Mouse (Mus musculus): ENCODE measurements at regions not wholly inside any gene's neighbourhood (a gene's known extent, or its start where the extent isn't known, plus 50 kb on each side); places are given as distances from the start of the nearest gene placed in this dataset.

DNA sequence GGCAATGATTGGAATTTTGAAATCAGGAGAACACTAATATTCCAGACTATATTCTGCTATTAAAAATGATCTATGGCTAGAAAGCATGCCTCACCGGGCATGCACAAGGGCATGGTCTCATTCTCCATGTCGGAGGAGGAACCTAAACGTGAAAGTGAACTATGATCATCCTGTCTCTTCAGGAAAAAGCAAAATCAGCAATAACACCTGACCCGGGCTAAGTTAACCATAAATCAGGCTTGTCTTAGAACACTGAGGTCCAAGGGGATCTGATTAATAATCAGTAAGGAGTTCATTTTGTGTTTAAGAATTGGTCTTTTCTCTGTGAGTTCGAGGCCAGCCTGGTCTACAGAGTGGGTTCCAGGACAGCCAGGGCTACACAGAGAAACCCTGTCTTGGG is 119.7 kb upstream of the Jarid2 start:
- no peak for DNase-seq

- DNase-seq = no peak
Measured at GRCm38 (mm10) chr13:44615696-44616095, 113.6 kb upstream of the Jarid2 start.

- no peak for DNase-seq
Measured at GRCm38 (mm10) chr13:44618368-44618767, 110.9 kb upstream of the Jarid2 start.

GRCm38 (mm10) chr13:44622661-44623355 is 106.5 kb upstream of the Jarid2 start:
- no peak for DNase-seq

DNA sequence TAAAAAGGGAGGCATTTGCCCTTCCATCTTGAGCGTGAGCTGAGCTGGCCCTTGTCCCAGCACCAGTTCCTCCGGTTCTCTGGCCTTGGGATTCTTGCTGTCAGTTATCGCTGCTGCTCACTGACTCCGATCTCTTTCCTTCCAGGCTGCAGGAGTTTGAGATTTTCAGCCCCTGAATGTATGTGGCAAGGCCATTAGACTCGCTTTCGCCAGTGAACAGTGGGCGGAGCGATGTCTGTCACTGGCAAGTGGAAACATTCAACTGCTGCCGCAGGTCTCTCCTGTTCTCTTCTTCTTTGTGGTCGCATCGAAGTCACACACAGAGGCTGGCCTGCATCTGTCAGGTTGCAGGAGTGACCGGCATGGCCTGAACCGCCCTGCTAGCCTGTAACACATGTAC is 104.6 kb upstream of the Jarid2 start:
- no peak for DNase-seq

GRCm38 (mm10) chr13:44625792-44626191 is 103.5 kb upstream of the Jarid2 start:
- DNase-seq = no peak

- DNase-seq = no peak
Measured at GRCm38 (mm10) chr13:44626806-44627205, 102.5 kb upstream of the Jarid2 start.

- DNase-seq = no peak
Measured at GRCm38 (mm10) chr13:44630061-44630460, 99.2 kb upstream of the Jarid2 start.

DNA sequence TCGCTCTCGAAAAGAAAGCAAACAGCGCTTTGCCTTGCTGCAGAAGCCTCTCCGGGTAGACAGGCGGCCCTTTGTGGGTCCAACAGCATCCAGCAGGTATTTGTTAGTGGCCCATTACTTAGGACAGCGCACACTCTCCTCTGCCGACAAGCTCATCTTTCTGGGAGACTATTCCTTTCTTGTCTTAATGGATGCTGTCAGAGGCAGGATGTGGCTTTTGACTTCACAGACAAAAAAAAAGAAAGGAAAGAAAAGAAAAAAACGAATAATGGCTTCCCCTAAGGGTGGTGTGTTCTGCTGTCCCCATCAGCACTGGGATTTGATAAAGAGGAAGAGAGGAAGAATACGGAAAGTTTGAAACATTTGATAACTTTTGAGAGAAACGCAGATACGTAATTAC is 94.7 kb upstream of the Jarid2 start:
- no peak for DNase-seq

- no peak for DNase-seq
Measured at GRCm38 (mm10) chr13:44635221-44636007, 93.9 kb upstream of the Jarid2 start.

DNA sequence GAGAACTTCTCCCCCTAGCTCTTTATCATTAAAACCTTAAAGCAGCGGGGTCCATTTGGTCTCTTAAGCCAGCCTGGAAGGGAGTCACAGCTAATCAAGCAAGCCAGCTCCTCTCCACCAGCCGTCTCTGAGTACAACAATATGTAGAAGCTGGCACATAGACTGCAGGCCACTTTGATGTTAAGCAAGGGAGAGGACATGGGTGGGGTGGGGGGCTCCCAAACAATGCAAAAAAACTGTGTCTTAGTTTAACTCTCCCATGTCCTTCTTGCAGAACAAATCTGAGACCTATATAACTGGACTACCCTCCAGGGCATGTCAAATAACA is 93.3 kb upstream of the Jarid2 start:
- DNase-seq = no peak

DNA sequence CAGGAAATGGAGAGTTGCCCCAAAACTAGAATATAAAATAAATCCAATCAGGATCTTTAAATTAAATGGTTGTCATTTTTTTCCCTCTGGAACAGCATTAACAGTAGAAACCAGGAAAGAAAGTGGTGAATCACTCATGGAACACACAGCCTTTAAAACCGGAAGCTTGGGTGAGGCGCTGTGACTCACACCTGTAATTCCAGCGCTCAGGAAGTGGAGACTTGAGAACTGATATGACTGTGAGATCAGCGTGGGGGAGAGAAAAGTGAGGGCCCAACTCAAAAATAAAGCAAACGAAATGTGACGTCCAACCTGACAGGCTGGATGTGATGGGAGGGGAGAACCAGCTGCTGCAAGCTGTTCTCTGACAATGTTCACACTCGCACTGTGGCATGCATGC is 86.9 kb upstream of the Jarid2 start:
- no peak for DNase-seq

DNA sequence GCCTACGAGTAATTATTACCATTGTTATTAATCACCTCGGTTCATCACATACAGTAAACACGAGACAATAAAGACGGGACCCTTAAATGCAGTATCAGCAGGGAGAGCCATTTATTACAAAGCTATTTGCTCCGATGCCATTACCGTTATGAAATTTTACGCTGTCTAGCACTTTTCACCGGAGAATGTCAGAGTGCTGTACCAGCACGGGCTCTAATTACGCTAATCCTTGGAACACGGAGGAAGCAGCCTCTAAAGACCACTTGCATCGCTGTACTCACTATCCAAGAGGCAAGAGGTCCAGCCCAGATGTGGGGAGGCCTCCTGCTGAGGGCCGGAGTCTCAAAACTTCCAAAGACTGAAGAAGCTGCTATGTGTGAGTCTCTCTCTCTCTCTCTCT is 79.2 kb upstream of the Jarid2 start:
- DNase-seq = no peak

DNA sequence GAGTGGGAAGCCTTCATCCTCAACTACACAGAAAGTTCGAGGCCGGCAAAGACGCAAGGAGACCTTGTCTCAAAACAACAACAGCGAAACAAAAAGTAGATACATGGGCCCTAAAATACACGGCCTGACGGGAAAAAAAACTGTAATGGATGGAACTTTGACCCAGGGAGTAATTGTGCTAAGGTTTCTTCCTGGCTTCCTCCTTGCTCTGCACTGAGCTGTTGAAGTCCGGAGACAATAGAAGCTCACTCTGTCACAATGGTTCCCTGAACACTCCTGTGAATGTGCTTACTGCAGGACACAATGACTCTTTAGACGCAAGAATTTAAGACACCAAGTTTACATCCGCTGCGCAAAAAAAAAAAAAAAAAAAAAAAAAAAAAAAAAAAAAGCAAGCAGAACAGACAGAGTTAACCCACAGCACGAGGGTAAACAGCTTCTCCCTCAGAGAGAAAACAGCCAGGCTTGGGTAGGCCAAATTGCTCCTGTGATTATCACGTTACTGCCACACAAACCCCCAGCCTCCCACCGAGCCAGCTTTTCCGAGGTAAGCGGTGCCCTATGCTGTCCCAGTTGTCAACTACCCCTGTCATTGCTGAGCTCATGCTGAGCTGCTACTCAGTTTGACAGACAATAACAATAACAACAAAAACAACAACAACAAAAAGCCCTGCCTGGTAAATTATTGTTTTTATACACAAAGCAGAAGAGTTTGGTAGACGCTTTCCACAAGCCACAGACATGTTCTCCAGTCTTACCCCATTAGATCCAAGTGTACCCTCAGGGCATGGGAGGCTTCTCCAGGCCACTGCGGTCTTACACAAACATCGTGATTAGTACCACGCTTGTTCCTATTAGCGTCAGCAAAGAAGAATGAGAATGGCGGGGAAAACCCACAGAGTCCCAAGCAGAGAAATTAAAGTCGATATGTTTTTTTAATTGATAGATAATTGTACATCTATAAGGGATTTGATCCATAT is 77.7 kb upstream of the Jarid2 start:
- no peak for DNase-seq

DNA sequence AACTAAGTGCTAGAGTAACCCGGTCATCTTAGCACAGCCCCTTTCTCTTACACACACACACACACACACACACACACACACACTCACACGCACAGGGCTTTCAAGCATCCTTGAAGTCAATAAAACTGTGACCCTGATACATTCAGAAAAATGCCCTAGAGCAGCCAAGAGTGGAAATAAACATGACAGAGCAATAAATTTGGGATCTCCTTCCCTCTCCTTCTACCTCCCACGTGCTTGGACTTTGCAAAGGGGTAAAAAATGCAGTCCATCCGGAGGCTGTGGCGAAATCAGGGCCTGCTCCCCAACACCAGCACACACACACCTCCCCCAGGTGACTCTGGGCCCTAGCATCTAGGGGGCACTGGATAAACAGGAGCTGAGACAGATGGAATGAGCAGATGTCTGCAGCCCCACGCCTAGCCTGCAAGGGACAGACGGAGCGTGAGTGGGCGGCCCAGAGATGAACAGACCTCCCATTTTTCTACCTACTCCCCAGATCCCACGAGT is 71.3 kb upstream of the Jarid2 start:
- no peak for DNase-seq

DNA sequence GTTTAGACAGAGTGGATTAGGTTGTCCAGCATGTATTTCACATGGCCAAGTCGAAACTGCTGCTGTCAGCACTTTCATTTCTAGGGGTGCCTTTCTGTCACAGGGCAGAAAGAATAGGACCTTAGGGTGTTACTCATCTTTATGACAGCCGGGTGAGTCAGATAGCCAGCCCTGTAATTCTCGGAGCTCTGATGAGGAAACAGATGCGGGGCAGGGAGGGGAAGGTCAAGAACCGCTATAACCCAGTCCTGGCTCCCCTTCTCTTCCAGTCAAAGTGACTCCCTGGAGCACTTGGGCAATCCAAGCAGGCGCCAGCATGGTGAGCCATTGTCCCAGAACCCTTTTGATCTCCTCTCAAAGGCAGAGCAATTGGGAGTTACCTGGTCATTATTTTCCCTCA is 69.4 kb upstream of the Jarid2 start:
- no peak for DNase-seq

- no peak for DNase-seq
Measured at GRCm38 (mm10) chr13:44663062-44663461, 66.2 kb upstream of the Jarid2 start.

DNA sequence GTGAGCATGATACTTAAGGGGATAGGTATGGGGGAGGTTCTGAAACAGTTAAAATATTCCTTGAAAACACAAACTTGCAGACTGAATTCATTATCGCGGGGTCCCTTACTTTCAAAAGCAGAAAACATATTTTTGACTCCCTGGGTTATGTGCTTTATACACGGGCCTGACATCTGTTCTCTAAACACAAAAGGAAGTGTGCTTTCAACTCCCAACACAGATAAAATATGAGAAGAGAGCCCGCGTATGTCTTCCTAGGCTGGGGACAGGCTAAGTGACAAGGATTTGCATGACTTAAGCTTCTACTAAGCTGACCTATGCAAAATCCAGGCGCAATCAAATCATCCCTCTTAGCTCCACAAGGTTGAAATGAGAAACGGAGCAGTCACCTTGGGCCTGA is 65.5 kb upstream of the Jarid2 start:
- DNase-seq = no peak

GRCm38 (mm10) chr13:44669761-44670160 is 59.5 kb upstream of the Jarid2 start:
- DNase-seq = no peak

DNA sequence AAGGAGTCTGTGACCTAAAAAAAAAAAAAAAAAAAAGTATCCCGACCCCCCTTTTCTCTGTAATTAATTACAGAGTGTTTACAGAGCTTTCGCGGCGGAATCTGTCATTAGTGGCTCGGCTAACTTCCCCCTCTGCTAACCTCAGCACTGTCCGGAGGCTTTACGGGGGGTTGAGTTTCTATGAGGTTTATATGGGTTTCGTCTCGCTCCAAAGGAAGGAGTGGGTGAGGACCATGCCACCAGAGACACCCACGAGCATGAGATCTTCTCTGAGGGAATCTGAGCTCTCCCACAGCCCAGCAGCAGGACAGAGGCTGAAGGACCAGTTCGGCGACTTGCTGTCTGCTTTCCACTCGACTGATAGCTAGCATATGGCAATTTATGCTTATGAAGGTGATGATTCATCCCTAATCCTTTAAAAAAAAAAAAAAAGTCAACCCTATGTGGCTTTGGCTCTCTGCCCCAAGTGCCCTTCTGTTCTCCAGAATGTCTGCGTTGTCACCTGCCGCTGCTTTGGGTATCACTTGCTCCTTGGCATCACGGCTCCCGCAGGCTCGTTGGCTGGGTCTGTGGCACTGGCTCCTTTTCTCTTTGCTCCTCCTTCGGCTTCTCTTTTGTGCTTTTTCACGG is 55.8 kb upstream of the Jarid2 start:
- DNase-seq = no peak

- DNase-seq = no peak
Measured at GRCm38 (mm10) chr13:44673967-44674357, 55.3 kb upstream of the Jarid2 start.

DNA sequence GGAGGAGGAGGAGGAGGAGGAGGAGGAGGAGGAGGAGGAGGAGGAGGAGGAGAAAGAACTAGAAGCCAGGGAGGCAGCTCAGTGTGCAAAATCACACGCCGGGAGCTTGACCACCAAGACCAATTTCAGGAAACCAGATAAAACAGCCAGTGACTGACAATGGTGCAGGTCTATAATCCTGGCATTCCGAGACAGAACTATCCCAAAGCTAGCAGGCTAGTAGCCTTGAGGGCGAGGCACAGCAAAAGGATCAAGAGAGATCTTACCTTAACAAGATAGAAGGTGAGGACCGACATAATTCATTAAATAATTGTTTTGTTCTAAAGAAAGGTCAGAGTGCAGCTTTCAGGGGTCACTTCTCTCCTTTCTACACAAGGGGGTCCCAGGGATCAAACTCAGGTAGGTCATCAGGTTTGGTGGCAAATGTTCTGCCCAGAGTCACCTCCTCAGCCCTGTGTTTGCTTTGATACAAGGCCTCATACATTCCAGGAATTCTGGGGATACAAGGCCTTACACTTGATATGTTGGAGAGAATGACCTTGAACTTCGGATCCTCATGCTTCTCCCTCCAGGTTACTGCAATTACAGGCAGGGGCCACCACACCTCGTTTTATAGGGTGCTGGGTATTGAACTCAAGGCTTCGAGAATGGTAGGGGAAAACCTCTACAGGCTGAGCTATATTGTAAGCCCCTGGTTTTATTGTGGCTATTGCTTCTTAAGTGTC is 54.2 kb upstream of the Jarid2 start:
- no peak for DNase-seq

All from gastrocnemius, postnatal 10 days (tissue).